Mouse (Mus musculus) bone marrow macrophage, adult 2 months (primary cell): ENCODE measurements around the gene Kif1b.

Source experiments
- CTCF ChIP-seq: IDR thresholded peaks from 2 replicates; pipeline ENCODE4 v1.5.1; 2012; ENCODE audit warnings: low read depth, mild to moderate bottlenecking, low read length, moderate library complexity
- POLR2A ChIP-seq: IDR thresholded peaks from 2 replicates; pipeline ENCODE4 v1.6.1; 2012; ENCODE audit warnings: mild to moderate bottlenecking, low read depth, low read length, borderline replicate concordance

DNA sequence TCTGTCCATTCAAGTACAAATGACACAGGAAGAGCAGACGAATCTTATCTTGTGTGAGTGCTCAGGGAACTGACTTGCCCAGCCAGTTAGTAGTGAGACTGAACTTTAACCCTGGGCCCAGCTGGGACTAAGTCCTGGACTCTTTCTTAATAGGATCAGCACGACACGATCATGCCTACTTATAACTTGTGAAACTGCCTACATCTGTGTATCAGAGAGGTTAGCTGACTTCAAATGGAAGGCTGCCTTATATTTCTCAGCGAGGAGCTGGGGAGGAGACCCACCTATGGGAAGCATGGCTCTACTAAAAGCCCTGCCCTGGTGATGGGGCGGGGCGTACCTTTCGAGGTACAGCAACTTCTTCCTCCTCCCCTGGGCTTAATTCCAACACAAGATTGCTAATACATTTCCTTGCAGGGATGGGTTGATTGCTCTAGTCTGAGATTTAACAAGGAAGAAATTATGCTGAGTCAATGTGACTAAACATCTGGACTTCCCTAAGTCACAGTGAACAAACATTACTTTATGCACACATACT, 137.0 kb downstream of the Kif1b start:
- TF ChIP-seq CTCF (no peak), POLR2A (no peak)
